Mouse (Mus musculus) cerebellum, postnatal 14 days (tissue): ENCODE measurements around the gene Lztr1.

Experiments
- DNase-seq, 2 experiments: peaks; one replicate each; pipeline ENCODE4 v3.0.0; 2021; ENCODE audit warnings: mixed read lengths in 2 of 2

Lztr1 gene

GRCm38 (mm10) chr16:17508546-17509239 lies at the start of gene Lztr1:
Gene Lztr1 (plus strand): TSS chr16:17508688.
- DNase-seq = peak; percentile 91 to 94

GRCm38 (mm10) chr16:17460254-17460653 lies 48.2 kb upstream of the Lztr1 start:
- peak; percentile 33 to 48 for DNase-seq

DNA sequence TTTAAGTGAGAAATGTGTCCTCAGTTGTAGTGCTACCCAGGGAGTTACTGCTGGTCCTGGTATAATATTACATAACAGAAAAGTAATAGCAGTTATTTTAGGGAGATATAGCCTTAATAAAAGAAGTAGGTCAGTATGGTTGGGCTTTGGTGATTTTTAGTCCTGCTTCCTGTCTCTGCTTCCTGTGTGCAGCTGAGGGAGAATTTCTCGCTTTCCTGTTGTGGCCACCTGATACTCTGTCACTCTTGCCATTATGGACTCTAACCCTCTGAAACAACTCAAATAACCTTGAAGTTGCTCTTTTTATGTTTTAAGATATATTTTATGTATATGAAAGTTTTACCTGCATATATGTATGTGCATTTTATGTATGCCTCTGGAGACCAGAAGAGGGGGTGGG lies 46.9 kb upstream of the Lztr1 start:
- DNase-seq = no peak

GRCm38 (mm10) chr16:17463184-17463583 lies 45.3 kb upstream of the Lztr1 start:
- no peak for DNase-seq

DNA sequence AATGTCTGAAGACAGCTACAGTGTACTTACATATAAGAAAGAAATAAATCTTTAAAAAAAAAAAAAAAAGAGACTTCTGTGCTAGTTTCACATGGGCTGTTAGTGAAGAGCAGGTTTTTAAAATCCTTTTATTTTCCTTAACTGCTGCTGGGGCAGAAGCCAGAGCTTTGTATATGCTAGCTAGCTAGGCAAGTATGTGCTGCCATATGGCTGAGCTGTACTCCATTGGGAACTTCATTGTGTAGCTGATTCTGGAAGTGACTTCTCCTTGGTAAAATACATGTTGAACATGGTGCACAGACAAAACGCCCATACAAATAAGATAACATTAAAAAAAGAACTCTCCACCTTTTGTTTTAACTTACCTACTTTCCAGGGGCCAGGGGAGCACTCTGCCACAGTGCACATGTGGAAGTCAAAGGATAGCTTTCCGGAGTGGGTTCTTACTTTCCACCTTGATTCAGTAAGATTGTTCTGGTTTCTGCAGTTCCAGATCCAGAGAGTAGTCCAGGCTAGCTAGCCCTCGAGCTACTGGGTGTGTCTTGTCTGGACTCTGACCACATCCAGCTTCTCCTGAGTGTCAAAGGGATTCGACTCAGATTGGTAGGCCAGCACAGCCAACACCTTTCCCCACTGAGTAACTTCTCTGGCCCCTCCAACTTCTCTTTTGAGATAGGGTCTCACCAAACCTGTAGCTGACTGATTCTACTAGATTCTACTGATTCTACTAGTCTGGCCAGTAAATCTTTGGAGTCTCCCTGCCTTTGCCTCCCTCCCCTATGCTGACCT lies 41.4 kb upstream of the Lztr1 start:
- no peak for DNase-seq

DNA sequence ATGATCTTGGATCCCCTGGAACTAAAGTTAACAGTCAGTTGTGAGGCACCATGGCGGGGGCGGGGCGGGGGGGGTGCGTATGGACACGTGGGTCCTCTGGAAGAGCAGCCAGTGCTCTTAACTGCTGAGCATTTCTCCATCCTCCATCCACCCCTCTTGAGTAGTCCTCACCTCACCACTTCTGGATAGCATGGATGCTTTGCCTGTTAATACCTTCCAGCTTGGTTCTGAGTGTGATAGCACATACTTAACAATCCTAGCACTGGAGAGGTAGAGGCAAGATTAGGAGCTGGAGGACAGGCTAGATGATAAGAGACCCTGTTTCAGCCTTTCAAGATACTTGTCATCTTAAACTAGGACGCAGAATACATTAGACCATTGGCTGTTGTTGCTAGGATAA lies 36.0 kb upstream of the Lztr1 start:
- no peak for DNase-seq

GRCm38 (mm10) chr16:17474091-17474490 lies 34.4 kb upstream of the Lztr1 start:
- peak; percentile 65 to 66 for DNase-seq

DNA sequence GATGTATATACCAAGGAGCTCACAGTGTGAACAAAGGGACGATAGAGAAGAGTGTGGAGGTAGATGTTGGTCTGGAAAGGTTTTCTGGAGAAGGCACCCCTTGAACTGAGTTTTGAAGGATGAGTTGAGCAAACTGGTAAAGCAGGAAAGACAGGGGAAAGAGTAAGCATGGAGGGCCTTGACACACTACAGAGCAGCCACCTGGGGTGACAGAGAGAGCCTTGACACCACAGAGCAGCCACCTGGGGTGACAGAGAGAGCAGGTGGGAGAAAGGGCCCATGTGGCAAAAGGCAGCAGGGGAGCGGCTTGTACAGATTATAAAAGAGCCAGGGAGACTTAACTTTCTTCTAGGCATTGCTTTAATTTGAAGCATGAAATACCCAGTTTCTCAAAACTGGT lies 33.7 kb upstream of the Lztr1 start:
- no peak for DNase-seq

DNA sequence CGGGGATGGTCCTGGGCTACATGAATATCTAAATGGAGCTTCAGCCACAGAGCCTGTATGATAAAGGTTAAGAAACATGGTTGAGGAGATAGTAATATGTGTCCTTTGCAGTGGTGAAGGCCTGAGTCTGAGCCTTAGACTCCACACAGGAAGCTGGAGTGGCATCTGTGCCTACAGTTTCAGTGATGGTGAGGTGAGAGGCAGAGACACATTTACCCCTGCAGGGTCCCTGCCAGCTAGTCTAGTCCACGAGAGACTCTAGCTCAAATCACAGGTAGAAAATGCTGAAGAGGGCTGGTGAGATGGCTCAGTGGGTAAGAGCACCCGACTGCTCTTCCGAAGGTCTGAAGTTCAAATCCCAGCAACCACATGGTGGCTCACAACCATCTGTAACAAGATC lies 33.2 kb upstream of the Lztr1 start:
- no peak for DNase-seq

- DNase-seq = no peak
These were observed 30.1 kb upstream of the Lztr1 start for GRCm38 (mm10) chr16:17478331-17478943.

DNA sequence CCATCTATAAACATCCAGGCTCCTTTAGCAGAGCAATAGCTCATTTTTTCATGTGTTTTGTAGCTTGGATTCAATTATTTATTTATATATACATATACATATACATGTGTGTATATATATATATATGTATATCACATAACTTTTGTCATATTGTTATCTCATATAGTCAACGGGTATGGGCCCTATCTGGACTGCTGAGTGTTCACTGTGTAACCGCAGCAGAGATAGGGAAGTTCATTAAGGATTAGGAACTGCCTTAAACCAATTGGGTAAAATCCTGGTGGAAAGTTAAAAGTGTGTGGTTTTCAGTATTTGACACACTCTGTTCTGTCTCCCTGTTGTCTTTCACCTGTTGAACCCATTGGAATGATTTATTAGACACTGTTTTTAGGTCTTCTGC lies 27.0 kb upstream of the Lztr1 start:
- DNase-seq = no peak

DNA sequence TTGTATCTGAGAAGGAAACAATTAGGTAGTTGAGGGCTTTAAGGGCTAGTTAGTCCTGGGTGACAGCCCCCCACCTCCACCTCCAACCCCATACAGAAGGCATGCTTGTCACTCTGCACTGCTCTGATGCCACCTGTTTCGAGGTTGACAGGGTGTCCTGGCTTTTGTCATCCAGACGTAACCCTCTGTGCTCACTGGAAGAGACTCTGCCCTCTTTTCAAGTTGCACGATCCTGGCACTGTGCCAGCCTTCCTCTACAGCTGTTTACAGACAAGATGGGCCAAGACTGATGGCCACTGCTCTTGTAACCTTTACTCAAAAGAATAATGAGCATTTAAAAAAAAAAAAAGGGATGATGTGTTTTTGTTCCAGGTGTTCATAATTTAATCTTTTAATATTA lies 22.0 kb upstream of the Lztr1 start:
- peak in 1 of 2 experiments; percentile 50 for DNase-seq

- peak; percentile 48 to 67 for DNase-seq
These were observed 19.7 kb upstream of the Lztr1 start for GRCm38 (mm10) chr16:17488478-17489468.

DNA sequence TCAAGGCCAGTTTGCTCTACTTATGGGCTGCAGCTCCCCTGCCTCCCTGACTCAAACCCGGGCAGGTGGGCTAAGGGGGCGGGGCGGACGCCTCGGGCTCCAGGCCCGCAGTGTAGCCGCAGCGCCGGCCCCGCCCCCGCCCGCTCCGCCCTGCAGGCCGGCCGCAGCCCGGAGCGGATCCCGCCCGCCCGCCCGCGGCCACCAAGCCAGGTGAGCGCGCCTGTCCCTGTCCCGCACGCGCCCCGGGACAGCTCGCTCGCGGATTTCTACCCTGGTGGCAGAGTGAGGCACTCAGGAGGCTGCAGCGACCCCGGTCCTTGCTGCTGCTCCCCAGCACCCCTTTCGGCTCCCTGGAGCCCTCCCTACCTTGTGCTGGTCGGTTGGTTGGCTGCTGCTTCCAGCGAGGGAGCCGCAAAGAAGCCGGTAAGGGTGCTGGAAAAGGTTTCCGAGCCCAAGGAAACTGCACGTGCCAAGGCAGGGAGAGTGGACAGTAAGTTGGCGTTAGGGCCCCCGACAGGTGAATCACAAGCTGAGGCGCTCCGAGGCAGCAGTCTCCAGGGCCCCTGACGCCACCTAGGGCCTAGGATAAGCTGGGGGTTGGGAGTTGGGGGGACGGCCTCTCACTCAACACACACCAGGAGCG lies 18.9 kb upstream of the Lztr1 start, which contains the start of gene Aifm3:
Gene Aifm3 (plus strand): TSS at position 143 of the 643 bp plus-strand sequence.
- DNase-seq = peak; percentile 53 to 74

GRCm38 (mm10) chr16:17491154-17491553 lies 17.3 kb upstream of the Lztr1 start:
- peak; percentile 48 to 56 for DNase-seq

GRCm38 (mm10) chr16:17491896-17492561 lies 16.5 kb upstream of the Lztr1 start:
- peak; percentile 77 to 78 for DNase-seq

GRCm38 (mm10) chr16:17496499-17497305 lies 11.8 kb upstream of the Lztr1 start:
- peak; percentile 81 to 85 for DNase-seq

DNA sequence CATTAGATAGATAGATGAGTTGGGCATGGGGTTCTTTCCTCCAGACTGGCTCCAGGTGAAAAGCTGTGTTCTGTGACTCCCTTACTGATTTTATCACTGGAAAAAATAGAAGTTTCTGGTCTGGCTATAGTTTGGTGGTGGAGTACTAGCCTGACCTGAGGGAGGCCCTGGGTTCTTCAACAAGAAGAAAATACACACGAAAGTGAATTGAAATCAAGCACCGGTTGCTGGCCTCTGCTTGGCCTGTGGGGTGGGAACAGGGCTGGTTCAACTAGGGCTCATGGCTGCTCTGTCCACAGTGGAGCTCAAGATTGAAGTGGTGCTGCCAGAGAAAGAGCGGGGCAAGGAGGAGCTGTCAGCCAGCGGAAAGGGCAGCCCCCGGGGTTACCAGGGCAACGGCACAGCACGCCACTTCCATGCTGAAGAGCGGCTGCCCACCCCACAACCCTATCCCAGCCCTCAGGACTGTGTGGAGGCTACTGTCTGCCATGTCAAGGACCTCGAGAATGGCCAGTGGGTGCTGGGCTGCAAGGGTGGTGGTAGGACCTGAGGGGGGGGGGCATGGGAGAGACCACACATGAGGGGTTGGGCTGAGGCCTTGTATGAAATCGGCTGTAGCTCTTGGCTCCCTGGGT lies 9.1 kb upstream of the Lztr1 start:
- peak; percentile 61 to 73 for DNase-seq

DNA sequence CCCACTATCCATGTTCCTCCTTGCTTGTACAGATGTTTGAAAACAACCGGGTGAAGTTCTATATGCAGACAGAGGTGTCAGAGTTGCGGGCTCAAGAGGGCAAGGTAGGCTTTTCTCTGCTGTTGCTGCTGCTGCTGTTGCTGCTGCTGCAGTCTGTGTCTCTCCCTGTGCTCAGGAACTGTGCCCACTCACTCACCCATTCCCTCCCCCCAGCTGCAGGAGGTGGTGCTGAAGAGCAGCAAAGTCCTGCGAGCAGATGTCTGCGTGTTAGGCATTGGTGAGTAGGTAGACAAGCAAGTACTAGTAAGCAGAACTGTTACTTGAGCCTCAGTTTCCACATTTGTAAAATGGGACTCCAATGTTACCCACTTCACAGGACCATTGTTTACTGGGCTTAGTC lies 5.8 kb upstream of the Lztr1 start:
- no peak for DNase-seq

- no peak for DNase-seq
These were observed 1.4 kb upstream of the Lztr1 start for GRCm38 (mm10) chr16:17507018-17507552.
